Mouse (Mus musculus) adrenal gland, adult 2 months (tissue): ENCODE results near the gene Dcx. TPM values are rescaled to one million over a fixed set of nuclear protein-coding genes. Genes with fewer than 3 reads are reported as not detected.

Experiments
- DNase-seq: peaks from one replicate; pipeline ENCODE4 v3.0.0; 2021
- microRNA-seq, 2 experiments: library from miRNA; unstranded; fragments of <30 nt; microRNA quantifications; one replicate each; pipeline ENCODE4 v1.2.0; 2021
- polyA plus RNA-seq: library from polyadenylated mRNA; depleted of rRNA; stranded (reverse); fragments of >200 nt; gene quantifications from 2 replicates; pipeline ENCODE4 v1.2.3, GENCODE M21; 2012; rRNA removed
- total RNA-seq, 2 experiments: library from RNA; stranded (reverse); gene quantifications; 2 replicates each; pipeline ENCODE4 v1.2.3; 2021

Dcx gene
- total and polyA plus RNA-seq, 3 experiments, result 0.55 to 0.62 TPM; not detected in 1

DNA sequence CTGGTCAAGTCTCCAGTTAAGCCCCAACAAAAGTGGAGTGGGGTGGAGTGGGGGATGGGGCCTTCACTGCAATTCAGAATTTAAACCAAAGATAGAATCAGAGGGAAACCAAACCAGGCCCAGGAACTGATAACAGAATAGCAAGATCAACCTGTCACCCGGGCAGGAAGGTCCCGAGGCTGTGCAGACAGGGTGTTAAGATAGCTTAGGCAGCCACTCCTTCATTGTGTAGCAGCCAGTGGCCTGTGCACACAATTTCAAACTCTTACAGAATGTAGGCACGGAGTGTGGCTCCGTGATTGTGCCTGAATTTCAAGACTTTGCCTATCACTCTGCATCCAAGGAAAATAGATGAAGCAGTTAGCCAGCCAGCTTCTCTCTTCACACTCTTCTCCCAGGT, 106.6 kb downstream of the Dcx start:
- DNase-seq, result no peak

GRCm38 (mm10) chrX:143818961-143819360, 114.2 kb downstream of the Dcx start:
- no peak for DNase-seq

- DNase-seq, result no peak
Measured at GRCm38 (mm10) chrX:143815948-143816347, 117.2 kb downstream of the Dcx start.

Small RNAs within 50 kb of the gene (microRNA-seq; reads per million reads assigned to microRNA genes)
- 0 to 0.22 reads per million in 2 experiments for gene Gm47298

Other genes starting within 250 kb of the Dcx start
- under 1 TPM; 0.29 to 0.38 TPM for gene Capn6, start 105.9 kb downstream of the Dcx start, total RNA-seq
- 0.07 and 0.11 TPM in 2 replicates for gene Capn6, start 105.9 kb downstream of the Dcx start, polyA plus RNA-seq
- 1 to 10 TPM; 5.4 to 9.3 TPM for gene A730046J19Rik, start 220.4 kb upstream of the Dcx start, total RNA-seq
- gene A730046J19Rik, start 220.4 kb upstream of the Dcx start, polyA plus RNA-seq, result 0.12 and 0.17 TPM in 2 replicates